Mouse (Mus musculus): Measurements from ENCODE around the gene Insl3. TPM values are rescaled to one million over a fixed set of nuclear protein-coding genes. Genes with fewer than 3 reads are reported as not detected.

The Insl3 gene
- not detected for polyA plus RNA-seq (2014; fragmentation: Illumina TruSeq; extraction: RNeasy Lipid Tissue Mini Kit (QIAGEN cat#74804); ENCODE audit: low read depth, low replicate concordance)

DNA sequence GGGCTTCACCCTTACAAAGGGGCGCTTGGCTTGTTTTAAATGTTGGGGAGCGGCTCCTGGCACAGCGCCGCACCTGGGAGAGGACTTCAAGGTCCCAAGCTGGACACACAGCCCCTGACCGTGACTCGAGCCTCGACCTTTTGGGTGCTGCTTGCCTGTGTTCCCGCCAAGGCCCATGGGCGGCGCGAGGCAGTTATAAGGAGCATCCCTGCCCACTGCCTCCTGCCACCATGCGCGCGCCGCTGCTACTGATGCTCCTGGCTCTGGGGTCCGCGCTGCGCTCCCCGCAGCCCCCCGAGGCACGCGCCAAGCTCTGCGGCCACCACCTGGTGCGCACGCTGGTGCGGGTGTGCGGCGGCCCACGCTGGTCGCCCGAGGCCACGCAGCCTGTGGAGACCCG is at the start of gene Insl3:
Insl3 (plus strand) TSS at position 187 of the 400 bp plus-strand sequence.

DNA sequence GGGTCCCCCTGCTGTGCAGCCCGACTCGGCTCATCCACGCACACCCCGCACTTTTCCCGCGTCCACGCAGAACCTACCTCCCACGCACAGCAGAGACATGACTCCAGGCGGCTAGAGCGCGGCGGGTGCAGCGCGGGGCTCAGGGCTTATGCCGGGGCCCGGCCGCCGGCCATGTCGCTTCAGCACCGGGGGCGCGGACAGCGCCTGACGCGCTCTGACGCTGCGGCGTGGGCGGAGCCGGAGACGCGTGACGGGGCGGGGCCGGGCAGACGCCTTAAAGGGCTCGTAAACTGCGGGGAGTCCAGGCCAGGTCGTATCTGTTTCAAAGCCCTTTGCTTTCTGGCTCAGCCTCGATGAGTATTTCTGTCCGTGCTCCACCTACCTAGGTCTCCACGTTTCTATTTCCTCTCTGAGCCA is 17.5 kb upstream of the Insl3 start, which contains the start of gene Unc13a:
Unc13a (minus strand) TSS at position 209 of the 417 bp plus-strand sequence.

DNA sequence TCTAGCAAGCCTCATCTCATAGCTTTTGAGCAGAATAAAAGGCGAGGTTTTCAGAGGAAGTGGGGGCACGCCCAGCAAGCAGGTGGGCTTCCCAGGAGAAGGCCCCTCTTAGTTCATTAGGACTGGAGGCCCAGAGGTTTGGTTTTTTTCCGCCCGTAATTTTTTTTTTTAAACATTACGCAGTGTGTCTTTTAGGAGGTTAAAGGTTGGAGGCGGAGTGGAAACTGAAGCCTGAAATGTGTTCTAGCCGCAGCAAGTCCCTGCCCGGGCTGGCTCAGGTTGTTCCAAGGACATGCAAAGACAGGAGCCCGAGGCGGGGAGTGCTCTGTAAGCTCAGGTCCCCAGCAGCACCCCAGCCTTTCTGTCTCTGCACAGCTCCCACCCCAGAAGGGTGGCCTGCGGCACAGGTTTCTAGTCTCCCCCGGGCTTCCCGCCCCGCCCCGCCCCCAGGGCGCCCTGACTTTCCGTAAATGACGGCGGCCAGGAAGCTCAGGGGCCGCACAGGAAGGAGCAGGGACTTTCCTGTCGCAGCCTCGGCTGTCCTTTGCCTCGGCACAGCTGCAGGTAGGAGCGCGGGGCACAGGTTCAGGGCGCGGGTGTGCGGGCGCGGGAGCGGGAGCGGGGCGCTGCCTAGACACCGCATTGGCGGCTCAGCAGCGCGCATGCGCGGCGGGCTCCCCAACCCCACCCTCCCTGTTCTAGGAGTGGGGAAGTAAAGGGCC is 12.8 kb upstream of the Insl3 start, which contains the start of gene Jak3:
Jak3 (plus strand) TSS at position 277 of the 722 bp plus-strand sequence.

DNA sequence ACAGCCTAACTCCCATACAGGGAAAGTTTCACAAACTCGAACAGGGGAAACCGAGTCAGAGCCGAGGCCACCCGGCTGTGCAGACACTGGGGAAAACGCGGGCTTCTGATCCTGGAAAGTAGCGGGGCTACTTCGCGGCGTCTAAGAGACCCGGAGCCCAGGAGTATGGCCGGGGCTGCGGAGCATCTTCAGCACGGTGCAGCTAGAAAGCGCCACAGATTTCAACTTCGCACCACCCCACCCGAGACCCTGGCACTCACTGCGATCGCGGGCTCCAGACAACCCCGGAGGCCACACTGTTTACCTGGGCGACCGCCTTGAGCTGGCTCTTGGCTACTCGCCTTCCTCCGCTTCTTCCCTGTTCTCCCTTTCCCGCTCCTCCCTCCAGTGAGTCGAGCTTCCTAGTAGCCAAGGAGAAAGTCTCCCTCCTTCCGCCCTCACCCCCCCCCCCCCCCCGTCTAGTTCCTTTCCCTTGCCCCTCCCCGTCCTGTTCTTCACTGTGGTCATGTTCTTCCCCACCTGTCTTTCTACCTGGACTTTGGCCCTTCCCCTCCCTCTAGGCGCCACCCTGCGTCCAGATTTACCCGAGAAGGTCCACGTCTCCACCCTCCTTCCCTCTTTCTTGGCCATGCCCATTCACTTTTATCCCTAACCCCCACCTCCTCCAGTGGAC is 12.5 kb downstream of the Insl3 start, which contains the start of gene B3gnt3:
B3gnt3 (minus strand) TSS at position 376 of the 673 bp plus-strand sequence.

DNA sequence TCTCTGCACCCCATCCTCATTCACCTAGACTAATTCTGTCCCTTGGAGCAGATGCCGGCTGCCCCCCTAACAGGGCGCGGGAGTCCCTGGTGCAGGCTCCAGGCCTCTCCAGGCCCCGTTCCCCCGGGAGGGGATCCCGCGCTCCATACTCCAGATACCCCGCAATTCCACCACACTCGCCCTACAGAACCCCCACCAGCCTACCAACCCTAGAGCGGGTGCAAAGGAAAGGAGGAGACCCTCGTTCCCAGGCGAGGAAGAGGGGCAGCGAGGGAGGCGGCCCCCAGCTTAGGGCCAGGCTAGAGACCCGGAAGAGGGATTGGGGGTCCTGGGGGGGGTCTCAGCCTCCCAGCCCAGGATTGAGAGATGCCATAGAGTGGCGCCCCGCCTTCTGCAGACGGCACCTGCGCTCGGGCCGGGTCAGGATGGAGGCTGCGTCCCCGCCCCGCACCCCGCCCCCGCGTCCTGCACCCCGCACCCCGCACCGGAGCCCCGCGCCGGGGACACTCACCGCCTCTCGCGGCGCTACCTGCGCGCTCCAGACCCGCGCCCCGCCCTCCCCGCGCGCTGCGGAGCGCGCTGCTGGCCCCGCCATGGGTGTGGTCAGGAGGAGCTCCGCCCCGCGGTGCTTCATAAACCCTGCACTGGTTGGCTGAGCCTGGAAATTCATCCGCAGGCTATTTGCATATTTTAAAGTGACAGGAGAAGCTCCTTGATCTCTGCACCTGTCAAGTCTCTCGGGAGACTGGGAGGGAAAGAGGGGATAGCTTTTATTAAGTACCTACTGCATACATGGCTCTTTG is 36.3 kb downstream of the Insl3 start, which contains the start of gene Fcho1:
Fcho1 (minus strand) TSS at position 595 of the 803 bp plus-strand sequence.

Other genes starting within 250 kb of the Insl3 start
- gene Abhd8, start 225.6 kb upstream of the Insl3 start, polyA plus RNA-seq (2014; fragmentation: Illumina TruSeq; extraction: RNeasy Lipid Tissue Mini Kit (QIAGEN cat#74804); ENCODE audit: low read depth, low replicate concordance), result not detected
- 5.9 TPM for gene Mrpl34, start 224.3 kb upstream of the Insl3 start, polyA plus RNA-seq (2014; fragmentation: Illumina TruSeq; extraction: RNeasy Lipid Tissue Mini Kit (QIAGEN cat#74804); ENCODE audit: low read depth, low replicate concordance)
- 1.1 TPM for gene Dda1, start 220.0 kb upstream of the Insl3 start, polyA plus RNA-seq (2014; fragmentation: Illumina TruSeq; extraction: RNeasy Lipid Tissue Mini Kit (QIAGEN cat#74804); ENCODE audit: low read depth, low replicate concordance)
- gene Ano8, start 203.3 kb upstream of the Insl3 start, polyA plus RNA-seq (2014; fragmentation: Illumina TruSeq; extraction: RNeasy Lipid Tissue Mini Kit (QIAGEN cat#74804); ENCODE audit: low read depth, low replicate concordance), result 0.45 TPM
- gene Gtpbp3, start 201.1 kb upstream of the Insl3 start, polyA plus RNA-seq (2014; fragmentation: Illumina TruSeq; extraction: RNeasy Lipid Tissue Mini Kit (QIAGEN cat#74804); ENCODE audit: low read depth, low replicate concordance), result 0.64 TPM
- gene Plvap, start 177.5 kb upstream of the Insl3 start, polyA plus RNA-seq (2014; fragmentation: Illumina TruSeq; extraction: RNeasy Lipid Tissue Mini Kit (QIAGEN cat#74804); ENCODE audit: low read depth, low replicate concordance), result 3.6 TPM
- gene Ccdc194, start 163.5 kb upstream of the Insl3 start, polyA plus RNA-seq (2014; fragmentation: Illumina TruSeq; extraction: RNeasy Lipid Tissue Mini Kit (QIAGEN cat#74804); ENCODE audit: low read depth, low replicate concordance), result not detected
- gene Bst2, start 151.8 kb upstream of the Insl3 start, polyA plus RNA-seq (2014; fragmentation: Illumina TruSeq; extraction: RNeasy Lipid Tissue Mini Kit (QIAGEN cat#74804); ENCODE audit: low read depth, low replicate concordance), result 29.0 TPM
- gene Mvb12a, start 146.3 kb upstream of the Insl3 start, polyA plus RNA-seq (2014; fragmentation: Illumina TruSeq; extraction: RNeasy Lipid Tissue Mini Kit (QIAGEN cat#74804); ENCODE audit: low read depth, low replicate concordance), result 3.5 TPM
- not detected for gene Tmem221, start 130.3 kb upstream of the Insl3 start, polyA plus RNA-seq (2014; fragmentation: Illumina TruSeq; extraction: RNeasy Lipid Tissue Mini Kit (QIAGEN cat#74804); ENCODE audit: low read depth, low replicate concordance)
- gene Nxnl1, start 122.6 kb upstream of the Insl3 start, polyA plus RNA-seq (2014; fragmentation: Illumina TruSeq; extraction: RNeasy Lipid Tissue Mini Kit (QIAGEN cat#74804); ENCODE audit: low read depth, low replicate concordance), result not detected
- gene Slc27a1, start 120.3 kb upstream of the Insl3 start, polyA plus RNA-seq (2014; fragmentation: Illumina TruSeq; extraction: RNeasy Lipid Tissue Mini Kit (QIAGEN cat#74804); ENCODE audit: low read depth, low replicate concordance), result 0.90 TPM
- 0.69 TPM for gene Pgls, start 97.0 kb upstream of the Insl3 start, polyA plus RNA-seq (2014; fragmentation: Illumina TruSeq; extraction: RNeasy Lipid Tissue Mini Kit (QIAGEN cat#74804); ENCODE audit: low read depth, low replicate concordance)
- gene Fam129c, start 91.6 kb upstream of the Insl3 start, polyA plus RNA-seq (2014; fragmentation: Illumina TruSeq; extraction: RNeasy Lipid Tissue Mini Kit (QIAGEN cat#74804); ENCODE audit: low read depth, low replicate concordance), result not detected
- gene Colgalt1, start 78.2 kb upstream of the Insl3 start, polyA plus RNA-seq (2014; fragmentation: Illumina TruSeq; extraction: RNeasy Lipid Tissue Mini Kit (QIAGEN cat#74804); ENCODE audit: low read depth, low replicate concordance), result 29.0 TPM
- gene Unc13a, start 17.5 kb upstream of the Insl3 start, polyA plus RNA-seq (2014; fragmentation: Illumina TruSeq; extraction: RNeasy Lipid Tissue Mini Kit (QIAGEN cat#74804); ENCODE audit: low read depth, low replicate concordance), result not detected
- gene Jak3, start 12.9 kb upstream of the Insl3 start, polyA plus RNA-seq (2014; fragmentation: Illumina TruSeq; extraction: RNeasy Lipid Tissue Mini Kit (QIAGEN cat#74804); ENCODE audit: low read depth, low replicate concordance), result 0.11 TPM
- gene B3gnt3, start 12.6 kb downstream of the Insl3 start, polyA plus RNA-seq (2014; fragmentation: Illumina TruSeq; extraction: RNeasy Lipid Tissue Mini Kit (QIAGEN cat#74804); ENCODE audit: low read depth, low replicate concordance), result 2.3 TPM
- not detected for gene Fcho1, start 36.5 kb downstream of the Insl3 start, polyA plus RNA-seq (2014; fragmentation: Illumina TruSeq; extraction: RNeasy Lipid Tissue Mini Kit (QIAGEN cat#74804); ENCODE audit: low read depth, low replicate concordance)
- 5.7 TPM for gene Zfp709, start 192.8 kb downstream of the Insl3 start, polyA plus RNA-seq (2014; fragmentation: Illumina TruSeq; extraction: RNeasy Lipid Tissue Mini Kit (QIAGEN cat#74804); ENCODE audit: low read depth, low replicate concordance)
- gene Zfp882, start 219.4 kb downstream of the Insl3 start, polyA plus RNA-seq (2014; fragmentation: Illumina TruSeq; extraction: RNeasy Lipid Tissue Mini Kit (QIAGEN cat#74804); ENCODE audit: low read depth, low replicate concordance), result 3.5 TPM
- 43.0 TPM for gene Zfp617, start 219.4 kb downstream of the Insl3 start, polyA plus RNA-seq (2014; fragmentation: Illumina TruSeq; extraction: RNeasy Lipid Tissue Mini Kit (QIAGEN cat#74804); ENCODE audit: low read depth, low replicate concordance)